Mouse (Mus musculus) midbrain, embryonic 16.5 days (tissue): ENCODE results near the gene Cyp2e1. TPM values are rescaled to one million over a fixed set of nuclear protein-coding genes. Genes with fewer than 3 reads are reported as not detected.

Experiments
- ATAC-seq: fragments of 200-750 bp; cut with Nextera tagmentation; 2 replicates; pipeline ENCODE4 v1.8.0; 2017; ENCODE audit warnings: moderate TSS enrichment
- H3K27ac ChIP-seq: fragments of 300-500 bp; sonication (generic); 2 replicates; pipeline ENCODE4 v1.5.1; 2014; ENCODE audit warnings: mild to moderate bottlenecking, low read length, mixed read lengths
- H3K27me3 ChIP-seq: fragments of 300-500 bp; sonication (generic); 2 replicates; pipeline ENCODE4 v1.6.1; 2014; ENCODE audit warnings: low read depth, low read length, mixed read lengths; ENCODE audit not compliant: control insufficient read depth, insufficient read depth
- H3K36me3 ChIP-seq: fragments of 300-500 bp; sonication (generic); 2 replicates; pipeline ENCODE4 v1.6.1; 2014; ENCODE audit warnings: mild to moderate bottlenecking, low read length, moderate library complexity, mixed read lengths; ENCODE audit not compliant: control insufficient read depth, insufficient read depth
- H3K4me1 ChIP-seq: fragments of 300-500 bp; sonication (generic); 2 replicates; pipeline ENCODE4 v1.6.1; 2014; ENCODE audit warnings: mild to moderate bottlenecking, low read length, mixed read lengths; ENCODE audit not compliant: control insufficient read depth, insufficient read depth
- H3K4me2 ChIP-seq: fragments of 300-500 bp; sonication (generic); 2 replicates; pipeline ENCODE4 v1.6.1; 2014; ENCODE audit warnings: mild to moderate bottlenecking, low read length, mixed read lengths
- H3K4me3 ChIP-seq: fragments of 300-500 bp; sonication (generic); 2 replicates; pipeline ENCODE4 v1.5.1; 2014; ENCODE audit warnings: low read depth, mild to moderate bottlenecking, low read length, moderate library complexity, mixed read lengths
- H3K9ac ChIP-seq: fragments of 300-500 bp; sonication (generic); 2 replicates; pipeline ENCODE4 v1.6.1; 2014; ENCODE audit warnings: low read depth, low read length, mixed read lengths
- H3K9me3 ChIP-seq: fragments of 300-500 bp; sonication (generic); replicated peaks from 2 replicates; pipeline ENCODE4 v1.6.1; 2014; ENCODE audit warnings: mild to moderate bottlenecking, low read length, mixed read lengths; ENCODE audit not compliant: control insufficient read depth, poor library complexity, severe bottlenecking
- WGBS: fragments of 180-500 bp; shearing (Covaris S2); extraction: QIAGEN DNeasy Blood & Tissue Kit; methylation state at CpG from one replicate; pipeline ENCODE4 v1.1.7; 2014; 5-methylcytosine and 5-hydroxymethylcytosine counted together
- polyA plus RNA-seq: library from polyadenylated mRNA; unstranded; fragments of >200 nt; fragmentation: Nextera tagmentation; extraction: Ambion mirVana; gene quantifications from 2 replicates; pipeline ENCODE4 v1.2.1, GENCODE M21; 2015

Gene Cyp2e1
- polyA plus RNA-seq, 1 experiment from 2014 or later: not detected

DNA sequence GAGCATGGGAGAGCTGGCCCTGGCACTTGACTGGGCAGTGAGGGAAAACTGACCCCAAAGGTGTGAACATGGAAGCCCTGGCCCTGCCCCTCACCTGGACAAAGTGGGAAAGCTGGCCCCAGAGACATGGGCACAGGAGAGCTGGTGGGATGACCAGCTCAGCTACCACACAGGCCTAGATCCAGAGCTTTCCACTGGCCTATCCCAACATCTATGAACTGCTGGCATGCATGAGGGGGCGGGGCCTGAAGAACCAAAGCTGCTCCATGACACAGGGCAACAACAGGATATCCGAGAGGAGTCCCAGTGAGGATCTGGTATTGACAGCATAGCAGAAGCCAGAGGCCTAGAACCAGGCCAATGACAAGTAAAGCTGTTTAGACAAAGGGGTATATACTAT, 34.7 kb downstream of the Cyp2e1 start:
- ATAC-seq: no peak
- Histone ChIP-seq H3K4me3 (no peak overlapping the region), H3K9ac (no peak overlapping the region), H3K36me3 (no peaks in the 10 kb centered on the region), H3K4me1 (no peaks in the 10 kb centered on the region), H3K27ac (no peak overlapping the region), H3K27me3 (no peaks in the 10 kb centered on the region), H3K4me2 (no peak overlapping the region), H3K9me3 (no peaks in the 10 kb centered on the region)
- 74% methylated on average over 2 of the region's 2 CpGs for WGBS

DNA sequence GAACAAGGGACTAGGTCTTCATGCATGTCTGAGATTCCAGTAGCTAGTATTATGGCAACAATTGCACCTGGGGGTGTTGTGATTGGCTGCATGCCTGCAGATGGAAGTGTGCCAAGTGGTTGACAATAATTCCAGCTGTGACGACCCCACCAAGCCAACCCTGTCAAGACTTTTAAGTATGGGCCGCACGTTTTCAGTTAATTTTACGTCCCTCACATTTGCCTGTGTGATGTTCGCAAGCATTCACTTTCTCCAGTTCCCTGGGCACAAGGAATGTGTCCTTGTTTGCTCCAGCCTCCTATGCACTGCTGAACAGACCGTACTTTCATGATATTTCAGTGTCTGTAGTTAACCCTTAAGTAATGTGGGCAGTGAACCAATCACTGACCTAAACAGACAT, 39.1 kb downstream of the Cyp2e1 start:
- Histone ChIP-seq H3K4me1 (no peaks in the 10 kb centered on the region), H3K4me3 (no peak overlapping the region), H3K27ac (no peak overlapping the region), H3K27me3 (no peaks in the 10 kb centered on the region), H3K4me2 (no peak overlapping the region), H3K9me3 (no peaks in the 10 kb centered on the region), H3K9ac (no peak overlapping the region), H3K36me3 (no peaks in the 10 kb centered on the region)
- ATAC-seq: no peak
- WGBS: 70% methylated on average over 6 of the region's 6 CpGs

DNA sequence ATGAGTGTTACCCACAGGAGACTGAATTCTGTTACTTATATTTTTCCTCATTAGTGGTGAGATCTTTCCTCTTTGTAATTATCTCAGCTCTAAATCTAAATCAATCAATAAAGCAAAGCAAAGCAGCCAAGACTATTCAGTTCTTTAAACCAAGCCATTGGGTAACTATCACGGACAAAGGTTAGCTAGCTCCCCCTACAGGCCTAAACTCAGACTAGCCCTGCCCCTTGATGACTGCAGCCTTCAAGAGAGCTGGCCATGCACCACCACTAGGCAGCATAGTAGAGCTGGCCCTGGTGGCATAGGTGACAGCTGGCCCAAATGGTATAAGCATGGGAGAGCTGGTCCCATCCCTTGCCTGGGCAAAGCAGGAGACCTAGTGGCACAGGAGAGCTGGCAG, 42.2 kb downstream of the Cyp2e1 start:
- Histone ChIP-seq H3K4me2 (no peak overlapping the region), H3K27me3 (no peaks in the 10 kb centered on the region), H3K4me3 (no peak overlapping the region), H3K27ac (no peak overlapping the region), H3K9ac (no peak overlapping the region), H3K36me3 (0 out of 2 replicates have a peak, but pooled peaks cover under 1% of the 10 kb centered on the region), H3K9me3 (no peaks in the 10 kb centered on the region), H3K4me1 (no peaks in the 10 kb centered on the region)
- ATAC-seq: peak; percentile 64; the same call in 1 of the 2 replicates
- WGBS: 24% methylated on average over 1 of the region's 1 CpGs

DNA sequence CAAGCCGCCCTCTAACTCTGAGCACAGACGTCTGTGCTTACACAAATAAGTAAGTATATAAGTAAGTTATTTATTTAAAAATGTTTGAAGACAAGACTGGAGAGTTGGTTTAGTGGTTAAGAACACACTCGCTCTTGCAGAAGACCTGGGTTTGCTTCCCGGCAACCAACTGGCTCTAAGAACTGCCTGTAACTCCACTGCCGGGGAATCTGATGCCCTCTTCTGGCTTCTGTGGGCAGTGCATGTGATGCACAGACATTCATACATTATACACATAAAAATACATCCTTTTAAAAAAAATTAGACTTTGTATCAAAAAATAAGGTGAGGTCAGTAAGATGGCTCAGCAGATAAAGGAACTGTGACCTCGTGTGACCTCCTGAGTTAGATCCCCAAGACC, 47.0 kb downstream of the Cyp2e1 start:
- Histone ChIP-seq H3K4me3 (no peak overlapping the region), H3K36me3 (peaks cover 19% of the 10 kb centered on the region), H3K4me2 (no peak overlapping the region), H3K9me3 (no peaks in the 10 kb centered on the region), H3K27me3 (no peaks in the 10 kb centered on the region), H3K4me1 (no peaks in the 10 kb centered on the region), H3K27ac (no peak overlapping the region), H3K9ac (no peak overlapping the region)
- 89% methylated on average over 6 of the region's 6 CpGs for WGBS
- ATAC-seq: no peak

DNA sequence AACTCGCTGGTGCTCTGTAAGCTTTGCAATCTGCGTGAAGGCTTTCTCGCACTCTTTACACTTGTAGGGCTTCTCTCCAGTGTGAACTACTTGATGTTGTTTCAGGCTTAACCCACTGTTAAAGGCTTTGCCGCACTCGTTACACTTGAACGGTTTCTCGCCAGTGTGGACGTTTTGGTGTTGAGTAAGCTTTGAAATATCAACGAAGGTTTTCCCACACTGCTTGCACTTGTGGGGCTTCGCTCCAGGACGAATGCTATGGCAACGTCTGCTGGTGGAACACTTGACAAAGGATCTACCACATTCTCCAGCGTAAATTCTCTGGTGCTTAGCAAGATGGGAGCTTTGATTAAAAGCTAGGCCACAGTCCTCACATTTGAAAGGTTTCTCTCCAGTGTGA, 48.2 kb downstream of the Cyp2e1 start:
- Histone ChIP-seq H3K9me3 (no peaks in the 10 kb centered on the region), H3K36me3 (peaks cover 19% of the 10 kb centered on the region), H3K27ac (no peak overlapping the region), H3K27me3 (no peaks in the 10 kb centered on the region), H3K4me2 (no peak overlapping the region), H3K4me1 (peaks cover under 1% of the 10 kb centered on the region; the same call in 1 of the 2 replicates), H3K9ac (no peak overlapping the region), H3K4me3 (no peak overlapping the region)
- WGBS: 73% methylated on average over 13 of the region's 13 CpGs
- no peak for ATAC-seq

DNA sequence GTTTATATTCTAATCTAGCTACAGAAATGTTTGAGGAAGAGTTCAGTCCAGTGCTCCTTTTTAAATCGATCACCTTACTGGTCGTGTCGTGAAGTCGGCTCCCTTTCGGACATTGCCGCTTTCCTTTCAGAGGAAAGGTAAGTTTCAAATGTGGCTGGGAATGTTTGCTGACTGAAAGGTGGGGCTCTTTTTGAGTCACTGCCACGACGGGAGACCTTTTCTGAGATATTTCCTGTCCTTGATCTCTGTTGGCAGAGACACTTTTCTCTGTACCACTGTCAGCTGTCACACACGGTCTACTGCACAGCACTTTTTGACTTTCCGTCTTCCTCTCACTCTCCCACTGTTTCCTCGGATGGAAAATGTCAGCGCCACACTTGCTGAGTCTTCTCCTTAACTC, 49.3 kb downstream of the Cyp2e1 start:
- no peak for ATAC-seq
- peaks cover 19% of the 10 kb centered on the region for H3K36me3 ChIP-seq
- H3K9ac ChIP-seq: no peak overlapping the region
- H3K4me3 ChIP-seq: no peak overlapping the region
- H3K4me1 ChIP-seq: peaks cover 9% of the 10 kb centered on the region
- H3K9me3 ChIP-seq: no peaks in the 10 kb centered on the region
- 88% methylated on average over 12 of the region's 12 CpGs for WGBS
- no peak overlapping the region for H3K4me2 ChIP-seq
- H3K27ac ChIP-seq: no peak overlapping the region
- H3K27me3 ChIP-seq: no peaks in the 10 kb centered on the region

DNA sequence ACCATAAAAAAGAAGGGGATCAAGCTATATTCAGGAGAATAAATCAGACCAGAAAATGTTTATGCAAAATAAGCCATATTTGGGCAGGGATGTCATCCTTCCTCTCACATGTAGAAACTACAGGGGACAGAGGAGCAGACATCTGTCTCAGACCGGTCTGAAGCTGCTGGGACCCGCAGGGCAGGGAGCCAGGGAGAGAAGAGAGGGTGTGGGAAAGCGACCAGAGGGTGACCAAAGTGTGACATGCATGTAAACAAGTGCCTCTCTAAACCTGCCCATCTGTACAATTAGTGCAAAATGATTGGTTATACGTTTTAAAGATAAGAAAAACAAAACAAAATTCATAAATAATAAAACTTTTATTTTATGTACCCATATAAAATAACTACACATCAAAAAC, 56.6 kb downstream of the Cyp2e1 start:
- no peaks in the 10 kb centered on the region for H3K27me3 ChIP-seq
- no peak overlapping the region for H3K9ac ChIP-seq
- peaks cover 18% of the 10 kb centered on the region for H3K4me1 ChIP-seq
- H3K9me3 ChIP-seq: no peaks in the 10 kb centered on the region
- peak overlapping the region; percentile 39 for H3K4me2 ChIP-seq
- no peak overlapping the region for H3K4me3 ChIP-seq
- H3K27ac ChIP-seq: no peak overlapping the region
- no peak for ATAC-seq
- H3K36me3 ChIP-seq: peaks cover 2% of the 10 kb centered on the region; the same call in 1 of the 2 replicates
- WGBS: 74% methylated on average over 4 of the region's 4 CpGs

DNA sequence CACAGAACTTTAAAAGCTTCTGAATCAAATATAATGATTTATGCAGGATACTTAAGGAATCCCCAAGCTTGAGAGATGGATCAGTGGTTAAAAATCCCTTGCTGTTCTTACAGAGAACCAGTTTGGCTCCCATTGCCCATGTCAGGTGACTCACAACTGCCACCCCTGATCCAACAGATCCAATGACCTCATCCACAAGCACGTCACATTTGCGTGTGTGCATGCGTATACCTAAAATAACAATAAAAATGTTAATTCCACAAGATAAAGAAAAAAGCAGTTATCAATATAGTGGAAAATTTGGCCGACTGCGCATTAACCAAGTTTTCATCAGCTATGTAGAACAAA, 57.7 kb downstream of the Cyp2e1 start:
- peak overlapping the region; percentile 98 for H3K27ac ChIP-seq
- peak overlapping the region; percentile 89 for H3K9ac ChIP-seq
- 39% methylated on average over 5 of the region's 5 CpGs for WGBS
- ATAC-seq: peak; percentile 57
- peaks cover 18% of the 10 kb centered on the region for H3K4me1 ChIP-seq
- H3K4me3 ChIP-seq: peak overlapping the region; percentile 74
- peak overlapping the region; percentile 69 for H3K4me2 ChIP-seq
- H3K27me3 ChIP-seq: no peaks in the 10 kb centered on the region
- H3K9me3 ChIP-seq: no peaks in the 10 kb centered on the region
- H3K36me3 ChIP-seq: peaks cover 2% of the 10 kb centered on the region; the same call in 1 of the 2 replicates

DNA sequence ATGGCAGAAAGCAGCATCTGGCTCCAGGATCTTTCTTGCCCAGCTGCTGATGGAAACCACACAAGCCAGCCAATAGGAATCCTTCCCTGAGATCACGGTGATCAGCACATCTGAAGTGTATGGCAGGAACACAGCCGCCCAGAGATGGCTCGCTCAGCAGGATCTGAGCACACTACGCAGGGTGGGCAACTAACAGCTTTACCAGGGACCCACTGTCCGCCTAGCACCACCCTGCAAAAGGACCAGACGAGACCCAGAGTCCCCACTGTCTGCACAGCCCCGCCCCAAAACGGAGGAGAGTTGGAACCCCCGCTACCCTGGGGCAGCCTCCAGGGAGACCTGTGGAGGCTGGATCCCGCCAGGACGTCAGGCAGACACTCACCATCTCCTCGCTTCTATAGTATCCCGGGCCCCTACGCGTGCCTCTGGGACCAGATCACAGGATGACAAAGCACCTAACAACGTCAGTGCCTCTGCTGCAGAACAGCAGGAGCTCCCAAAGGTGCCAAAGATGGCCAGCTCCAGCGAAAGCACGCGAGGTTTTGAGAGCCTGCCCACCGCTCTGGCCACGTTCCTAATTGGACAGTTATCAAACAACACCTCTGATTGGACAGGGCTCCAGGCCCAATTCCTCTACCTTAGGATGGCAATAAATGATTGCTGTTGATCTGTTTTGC, 58.3 kb downstream of the Cyp2e1 start, which contains the start of gene Zfp941:
Zfp941 (minus strand) TSS at position 526 of the 677 bp plus-strand sequence.
- peak within 1 kb of the TSS; percentile 98 for H3K27ac ChIP-seq
- peak within 1 kb of the TSS; percentile 69 for H3K4me2 ChIP-seq
- H3K9ac ChIP-seq: peak within 1 kb of the TSS; percentile 89
- H3K9me3 ChIP-seq: no peaks in the 10 kb centered on the region
- peak; percentile 94 for ATAC-seq
- peak within 1 kb of the TSS; percentile 74 for H3K4me3 ChIP-seq
- under 1% methylated on average over 21 of the region's 21 CpGs for WGBS
- H3K27me3 ChIP-seq: no peaks in the 10 kb centered on the region
- H3K36me3 ChIP-seq: peaks cover 2% of the 10 kb centered on the region; the same call in 1 of the 2 replicates
- peaks cover 17% of the 10 kb centered on the region for H3K4me1 ChIP-seq
